Mouse (Mus musculus) A20 (cell line): ENCODE data around the gene Padi1.

ENCODE experiments used
- DNase-seq: peaks from one replicate; pipeline ENCODE4 v3.0.0-alpha.2; 2011; ENCODE audit warnings: low read depth, low spot score

Padi1 gene

DNA sequence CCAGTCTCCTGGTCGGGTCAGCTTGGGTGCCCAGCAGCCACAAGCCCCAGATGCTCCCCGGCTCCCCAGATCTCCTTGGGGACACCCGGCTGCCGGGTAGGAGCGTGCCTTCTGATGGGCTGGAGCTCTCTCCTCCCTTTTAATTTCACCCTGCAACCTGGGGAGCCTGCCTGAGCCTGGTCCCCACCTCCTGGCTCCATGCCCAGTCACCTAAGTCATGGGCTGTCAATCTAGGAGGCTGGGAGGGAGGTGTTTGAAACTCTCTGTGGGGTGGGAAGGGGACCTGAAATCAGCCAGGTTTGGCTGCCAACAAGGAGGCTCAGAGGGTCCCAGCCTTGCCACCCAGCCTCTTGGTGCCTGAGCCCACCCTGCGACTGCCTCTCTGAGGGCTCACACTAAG lies at the start of gene Padi1:
Gene Padi1, minus strand, starts transcription at position 113 of the 400 bp plus-strand sequence.
- no peak for DNase-seq

DNA sequence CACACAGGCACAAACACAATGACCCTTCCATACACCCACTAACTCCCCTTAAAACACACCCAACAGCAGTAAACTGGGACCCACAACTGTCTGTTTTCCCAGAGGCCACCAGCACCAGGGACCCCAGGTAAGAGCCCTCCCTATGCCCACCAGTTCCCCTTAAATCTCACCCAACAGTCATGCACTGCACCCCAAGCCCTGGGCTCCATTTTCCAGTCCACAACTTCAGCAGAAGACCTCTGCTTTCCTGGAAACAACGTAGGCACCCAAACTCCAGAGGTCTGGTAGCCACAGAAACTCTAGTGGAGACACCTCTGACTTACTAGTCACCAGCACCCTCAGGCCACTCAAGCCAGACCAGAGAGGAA lies 46.6 kb upstream of the Padi1 start:
- DNase-seq: no peak

DNA sequence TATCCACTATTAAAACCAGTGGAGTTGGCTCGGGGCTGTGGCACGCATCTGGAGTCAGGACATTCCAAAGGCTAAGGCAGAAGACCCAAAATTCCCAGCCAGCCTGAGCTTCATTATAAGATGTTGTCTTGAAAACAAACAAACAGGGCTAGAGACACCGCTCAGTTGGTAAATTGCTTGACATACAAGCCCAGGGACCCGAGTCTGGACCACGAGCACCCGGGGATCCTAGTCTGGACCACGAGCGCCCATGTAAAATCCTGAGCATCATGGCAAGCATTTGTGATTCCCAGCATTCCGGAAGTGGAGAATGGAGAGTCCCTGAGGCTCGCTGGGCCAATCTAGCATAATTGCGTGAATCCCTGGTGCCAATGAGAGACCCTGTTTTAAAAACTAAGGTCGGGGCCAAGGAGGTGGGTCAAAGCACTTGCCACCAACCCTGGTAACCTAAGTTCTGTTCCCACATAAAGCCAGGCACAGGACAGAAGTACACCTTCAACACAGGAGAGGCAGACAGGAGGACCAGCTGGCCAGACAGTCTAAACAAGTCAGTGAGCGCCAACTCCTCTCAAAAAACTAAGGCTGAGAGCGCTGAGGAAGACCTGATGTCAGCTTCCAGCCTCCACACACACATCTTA lies 46.1 kb upstream of the Padi1 start:
- no peak for DNase-seq

DNA sequence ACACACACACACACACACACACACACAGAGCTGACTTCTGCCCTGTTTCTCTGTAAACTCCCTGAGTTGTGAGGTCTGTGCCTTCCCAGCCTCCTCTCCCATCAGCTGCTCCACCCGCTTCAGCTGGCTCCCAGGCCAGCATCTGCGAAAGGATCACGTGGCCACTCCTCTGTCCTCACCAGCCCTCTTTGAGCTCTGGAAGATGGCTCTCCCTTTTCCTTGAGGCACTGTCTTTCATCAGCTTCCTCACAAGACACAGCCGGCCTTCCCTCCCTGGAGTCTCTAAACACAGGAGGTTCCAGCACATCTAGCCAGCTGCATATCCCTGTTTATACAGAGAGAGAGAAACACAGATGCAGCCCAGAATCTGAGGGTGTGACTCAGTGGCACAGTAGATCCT lies 38.3 kb upstream of the Padi1 start:
- no peak for DNase-seq

DNA sequence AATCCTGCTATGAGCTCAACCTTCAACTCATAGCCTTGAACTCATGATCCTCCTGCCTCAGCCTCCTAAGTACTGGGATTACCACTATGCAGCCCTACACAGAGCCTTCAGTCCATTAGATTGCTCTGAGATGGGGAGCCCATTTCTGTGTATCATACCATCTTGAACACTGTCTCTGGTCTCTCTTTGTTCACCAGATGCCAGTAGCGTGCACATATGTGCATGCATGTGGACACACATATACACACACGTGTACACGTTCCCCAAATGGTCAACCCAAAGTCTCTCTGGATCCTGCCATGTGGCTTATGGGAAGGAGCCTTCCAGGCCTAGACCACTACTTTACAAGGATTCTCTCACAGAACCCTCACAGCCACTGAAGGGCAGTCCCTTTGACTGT lies 37.4 kb upstream of the Padi1 start:
- DNase-seq: no peak

DNA sequence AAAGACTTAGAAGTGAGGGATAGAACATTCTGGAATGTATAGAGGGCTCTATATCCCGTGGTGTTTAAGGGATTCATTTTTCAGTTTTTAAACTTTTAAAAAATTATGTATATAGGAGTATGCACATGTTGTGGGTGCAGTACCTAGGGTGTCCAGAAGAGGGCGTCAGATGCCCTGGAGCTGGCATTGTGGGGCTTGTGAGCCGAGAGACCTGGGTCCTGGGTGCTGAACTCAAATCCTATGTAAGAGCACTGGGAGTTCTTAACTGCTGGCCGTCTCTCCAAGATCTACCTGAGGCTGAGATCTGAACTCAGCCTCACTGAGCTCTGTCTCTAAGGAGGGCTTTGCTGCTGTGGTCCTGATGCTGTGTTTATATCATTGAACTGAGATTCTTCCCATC lies 36.8 kb upstream of the Padi1 start:
- no peak for DNase-seq

DNA sequence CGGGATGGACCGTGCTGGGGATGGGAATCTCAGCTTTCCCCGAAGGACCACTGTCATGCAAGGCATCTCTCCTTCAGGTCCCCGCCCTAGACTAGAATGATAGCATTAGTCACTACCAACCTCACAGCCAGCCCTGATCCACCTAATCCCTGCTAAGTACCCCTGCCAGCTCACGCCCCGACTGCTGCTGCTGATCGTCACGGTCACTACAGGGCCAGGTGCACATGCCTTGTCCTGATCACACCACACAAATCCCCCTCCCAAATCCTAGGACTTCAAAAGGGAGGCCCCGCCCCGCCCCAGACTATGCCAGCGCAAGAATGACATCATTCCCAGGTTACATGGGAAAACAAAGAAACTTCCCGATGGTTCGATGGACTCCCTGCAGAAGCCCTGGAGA lies 36.2 kb upstream of the Padi1 start:
- no peak for DNase-seq

DNA sequence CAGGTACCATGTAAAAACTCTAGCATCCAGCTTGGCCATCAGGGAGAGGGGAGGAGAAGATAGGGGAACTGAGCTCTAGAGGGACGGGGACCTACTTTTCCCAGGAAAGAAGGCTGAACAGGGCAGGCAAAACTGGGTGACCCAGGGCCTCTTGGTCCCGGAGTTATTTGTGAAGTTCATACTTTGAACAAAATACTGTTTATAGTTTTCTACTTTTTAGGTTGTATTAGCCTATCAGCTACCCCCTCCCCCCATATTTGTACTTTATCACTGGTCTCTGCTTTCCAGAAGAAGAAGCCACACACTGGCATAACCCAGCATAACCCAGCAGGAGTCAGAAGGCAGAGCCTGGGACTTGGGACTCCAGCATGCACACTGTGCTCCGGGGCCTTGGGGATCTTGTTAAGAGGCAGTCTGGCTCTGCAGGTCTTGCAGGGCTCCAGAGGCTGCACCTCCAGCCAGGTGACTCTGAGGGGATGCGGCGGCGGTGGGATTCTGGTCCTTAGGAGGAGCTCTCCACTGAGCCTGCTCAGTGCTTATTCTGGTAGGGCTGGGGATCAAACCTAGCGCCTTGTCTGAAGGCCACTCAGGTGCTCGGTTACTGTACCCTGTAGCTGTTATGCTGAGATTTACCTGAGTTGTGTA lies 35.6 kb upstream of the Padi1 start:
- no peak for DNase-seq

DNA sequence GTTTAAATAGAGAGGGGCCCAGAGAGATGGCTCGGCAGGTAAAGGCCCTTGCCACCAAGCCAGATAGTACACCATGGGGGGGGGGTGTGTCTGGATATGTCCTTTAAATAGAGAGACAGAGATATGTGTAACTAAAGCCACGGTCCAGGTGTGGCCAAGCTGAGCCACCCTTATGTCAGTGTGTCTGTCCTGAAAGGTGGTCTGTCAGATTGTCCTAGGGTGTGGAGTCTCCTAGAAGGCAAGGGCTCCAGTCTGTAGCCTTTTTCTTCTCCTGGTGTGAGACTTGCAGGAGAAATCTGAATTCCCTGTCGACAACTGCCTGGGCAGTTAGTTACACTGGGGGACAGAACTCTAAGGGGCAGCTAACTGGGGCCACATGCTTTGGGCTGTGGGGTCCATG lies 34.6 kb upstream of the Padi1 start:
- DNase-seq: no peak

DNA sequence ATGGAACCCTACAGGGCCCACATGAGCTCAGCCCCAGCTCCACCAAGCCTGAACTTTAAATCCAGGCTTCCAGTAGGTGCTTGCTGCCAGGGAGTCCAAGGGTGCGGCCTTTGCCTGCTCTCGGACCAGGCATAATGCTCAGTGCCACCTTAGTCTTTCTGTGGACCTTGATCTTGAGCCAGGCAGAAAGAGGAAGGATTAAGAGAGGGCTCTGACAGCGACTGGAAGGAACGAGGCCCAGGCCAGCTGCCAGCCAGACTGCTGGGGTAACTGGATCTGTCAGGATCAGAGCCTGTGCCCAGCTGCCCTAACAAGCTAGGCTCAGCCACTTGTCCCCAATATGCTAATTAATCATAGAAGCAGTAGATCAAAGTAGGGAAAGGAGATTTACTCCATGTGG lies 34.2 kb upstream of the Padi1 start:
- DNase-seq: no peak

DNA sequence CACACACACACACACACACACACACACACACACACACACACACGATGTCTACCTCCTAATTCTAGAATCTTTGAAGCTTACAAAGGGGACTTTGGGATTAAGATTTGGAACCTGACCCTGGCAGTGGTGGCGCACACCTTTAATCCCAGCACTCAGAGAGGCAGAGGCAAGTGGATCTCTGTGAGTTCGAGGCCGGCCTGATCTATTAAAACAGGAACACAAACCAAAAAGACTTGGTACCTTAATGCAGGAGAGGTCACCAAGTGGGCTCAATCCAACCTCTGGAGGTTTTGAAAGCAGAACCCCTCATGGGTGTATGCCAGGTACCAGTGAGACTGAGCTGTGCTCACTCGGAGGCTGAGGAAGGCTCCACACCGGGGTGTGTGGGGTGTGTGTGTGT lies 33.5 kb upstream of the Padi1 start:
- no peak for DNase-seq

DNA sequence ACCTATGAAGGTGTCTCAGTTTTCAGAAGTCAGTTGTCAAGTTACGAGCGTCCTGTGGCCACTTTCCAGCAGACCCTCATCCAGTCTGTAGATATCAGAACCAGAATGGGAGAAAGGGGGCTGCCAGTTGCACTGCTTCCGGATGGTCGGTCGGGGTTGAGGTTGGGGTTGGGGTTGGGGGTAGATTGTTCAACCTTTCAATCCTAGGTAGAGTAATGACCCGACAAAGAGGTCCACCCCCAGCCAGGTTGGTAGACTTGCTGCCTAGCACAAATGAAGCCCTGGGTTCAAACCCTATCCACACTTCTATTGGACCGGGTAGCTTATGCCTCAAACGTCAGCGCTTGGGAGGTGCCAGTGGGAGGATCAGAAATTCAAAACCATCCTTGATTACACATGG lies 33.1 kb upstream of the Padi1 start:
- no peak for DNase-seq

DNA sequence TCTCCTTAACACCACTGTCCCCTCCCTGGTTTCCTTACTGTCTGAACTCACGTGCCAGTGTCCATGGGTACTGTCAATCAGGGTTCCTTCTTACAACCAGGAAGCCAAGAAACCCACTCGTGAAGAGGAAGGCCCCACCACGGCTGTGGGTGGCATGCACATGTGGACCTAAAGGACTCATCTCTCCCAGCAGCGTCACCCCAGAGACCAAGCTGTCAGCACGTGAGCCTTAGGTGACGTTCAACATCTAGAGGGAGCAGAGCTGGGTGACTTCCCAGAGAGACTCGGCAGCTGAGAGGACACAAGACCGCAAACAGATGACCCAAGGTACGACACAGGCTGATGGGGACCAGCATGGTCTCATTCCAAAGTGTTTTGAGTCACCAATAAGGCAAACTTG lies 31.9 kb upstream of the Padi1 start:
- DNase-seq: no peak

DNA sequence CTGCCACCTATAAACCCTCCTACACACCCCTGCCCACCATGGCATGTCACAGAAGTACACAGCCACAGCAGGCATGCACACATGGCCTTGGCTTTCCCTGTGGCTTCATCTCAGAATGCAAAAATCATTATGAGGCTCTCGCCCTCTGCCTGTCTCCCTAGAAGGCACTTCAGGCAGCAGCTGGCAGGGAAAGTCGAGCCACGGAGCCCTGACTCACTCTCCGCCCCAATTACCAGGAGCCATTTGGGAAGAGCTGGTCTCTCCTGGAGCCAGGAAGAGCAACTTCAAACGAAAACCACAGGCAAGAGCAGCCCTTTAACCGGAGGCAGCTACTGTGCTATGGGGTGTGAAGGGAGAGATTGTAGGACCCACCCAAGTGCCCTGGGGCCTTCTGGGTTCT lies 31.1 kb upstream of the Padi1 start:
- DNase-seq: no peak

DNA sequence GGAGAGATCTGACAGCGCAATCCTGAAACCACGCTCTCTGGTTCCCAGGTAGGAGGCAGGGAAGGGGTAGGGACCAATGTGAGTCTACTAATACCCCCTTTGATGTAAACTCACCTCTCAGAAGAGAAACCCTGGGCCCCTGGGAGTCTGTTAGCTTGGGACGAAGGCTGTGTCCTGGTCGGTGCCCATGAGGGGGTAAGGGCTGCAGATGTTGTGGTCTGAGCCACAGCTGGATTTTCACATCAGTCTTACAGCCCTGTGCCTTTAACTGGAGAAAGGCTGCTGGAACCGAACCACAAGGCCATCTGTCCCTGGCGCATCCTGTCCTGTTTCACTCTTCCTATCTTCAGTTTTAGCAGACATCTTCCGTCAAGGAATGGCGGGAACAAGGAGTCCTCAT lies 30.6 kb upstream of the Padi1 start:
- no peak for DNase-seq

DNA sequence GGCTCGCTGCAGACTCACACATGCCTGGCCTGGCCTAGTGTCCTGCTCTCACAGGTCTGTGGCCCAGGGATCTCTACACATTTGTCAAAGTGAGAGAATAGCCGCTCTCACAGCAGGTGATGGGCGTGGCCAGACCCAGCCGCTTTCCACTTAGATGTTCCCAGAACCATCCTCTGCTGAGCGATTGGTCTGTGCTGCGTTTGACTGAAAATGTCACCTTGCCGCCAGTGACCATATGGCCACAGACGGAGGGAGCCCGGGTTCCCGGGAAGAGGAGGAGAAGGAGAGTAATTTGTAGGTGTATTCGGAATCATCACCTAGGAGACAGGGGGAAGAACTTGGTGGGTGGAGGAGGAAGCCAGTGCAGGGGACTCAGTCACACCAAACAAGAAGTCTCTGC lies 27.4 kb upstream of the Padi1 start:
- no peak for DNase-seq

DNA sequence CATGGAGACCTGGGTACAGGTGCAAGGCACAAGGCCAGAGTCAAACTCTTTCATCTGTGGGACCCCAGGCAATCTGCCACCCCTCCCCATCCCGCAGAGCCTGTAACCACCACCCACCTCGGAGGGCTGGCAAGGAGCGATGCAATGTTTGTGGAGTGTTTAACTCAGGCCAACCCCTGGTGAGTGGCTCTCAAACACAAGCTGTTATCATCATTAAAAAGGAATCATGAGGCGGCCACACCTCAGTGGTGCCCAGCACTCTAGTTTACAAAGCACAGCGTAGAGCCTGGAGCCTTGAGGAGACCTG lies 27.1 kb upstream of the Padi1 start:
- DNase-seq: no peak

DNA sequence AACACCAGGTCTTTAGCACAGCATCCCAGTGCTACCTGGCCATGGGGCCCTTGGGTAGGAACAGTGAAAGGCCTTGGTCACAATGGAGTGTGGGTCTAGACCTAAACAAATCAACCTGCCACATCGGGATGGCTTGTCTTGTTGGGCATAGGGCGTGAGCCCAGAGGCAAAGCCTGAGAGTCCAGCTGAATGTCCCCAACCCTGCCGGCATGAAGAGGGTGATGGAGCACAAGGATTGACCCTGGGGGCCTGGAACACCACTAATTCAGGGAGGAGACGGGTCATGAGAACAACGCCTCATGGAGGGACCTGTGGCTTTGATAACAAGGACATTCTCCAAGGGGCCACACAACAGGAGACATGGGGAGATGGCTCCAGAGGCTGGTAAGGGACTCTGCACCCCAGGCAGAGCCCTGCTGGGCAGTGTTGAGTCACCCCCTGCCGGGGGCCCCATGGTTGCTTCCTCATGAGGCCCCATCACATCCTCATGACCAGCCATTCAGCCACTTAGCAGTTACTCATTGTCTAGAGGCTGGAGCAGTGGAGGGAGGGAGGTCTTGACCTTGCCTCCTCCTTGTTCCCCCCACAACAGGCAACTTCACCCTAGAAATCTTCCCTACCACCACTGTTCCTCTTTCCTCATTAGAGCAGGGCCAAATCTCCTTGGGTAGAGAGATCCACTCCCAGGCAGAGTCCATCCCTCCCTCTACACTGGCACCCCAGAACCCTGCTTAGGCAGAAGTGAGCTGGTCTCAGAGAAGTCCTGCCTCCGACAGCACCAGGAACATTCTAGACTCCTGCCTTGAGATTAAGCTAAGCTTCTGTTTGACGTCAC lies 26.5 kb upstream of the Padi1 start:
- DNase-seq: no peak

DNA sequence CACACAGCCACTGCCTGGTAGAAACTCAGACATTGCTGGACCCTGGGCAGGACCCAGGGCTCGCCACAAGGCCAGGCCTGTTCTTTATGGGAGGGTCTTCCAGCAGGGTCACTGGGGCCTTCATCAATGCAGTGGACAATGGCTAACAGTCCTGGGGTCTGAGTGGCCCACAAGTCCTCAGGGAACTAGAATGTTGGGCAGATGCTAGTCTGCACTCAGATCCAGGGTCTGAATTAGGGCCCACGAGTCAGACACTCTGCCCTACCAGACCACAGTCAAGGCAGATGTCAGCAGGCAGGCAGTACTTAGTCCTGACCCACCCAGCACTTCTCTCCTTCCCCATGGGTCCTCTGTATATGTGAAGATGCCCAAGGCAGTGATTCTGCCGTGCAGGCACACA lies 25.8 kb upstream of the Padi1 start:
- DNase-seq: no peak

DNA sequence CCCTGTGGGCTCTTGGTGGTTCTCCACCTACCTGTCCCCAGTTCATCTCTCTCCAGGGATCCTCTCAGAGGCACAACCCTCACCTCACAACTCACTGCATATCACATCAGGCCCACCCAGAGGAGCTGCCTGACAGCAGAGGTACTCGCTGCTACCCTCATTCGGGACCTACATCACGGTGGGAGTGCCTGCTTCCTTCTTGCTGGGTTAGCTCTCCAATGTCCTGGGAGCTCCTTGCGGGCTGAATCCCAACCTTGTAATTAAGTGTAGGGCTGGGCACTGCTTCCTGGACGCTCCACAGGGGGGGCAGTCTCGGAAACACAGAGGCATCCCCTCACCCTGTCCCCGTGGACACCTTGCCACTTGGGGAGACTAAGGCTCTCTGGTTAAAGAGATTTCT lies 25.3 kb upstream of the Padi1 start:
- no peak for DNase-seq

DNA sequence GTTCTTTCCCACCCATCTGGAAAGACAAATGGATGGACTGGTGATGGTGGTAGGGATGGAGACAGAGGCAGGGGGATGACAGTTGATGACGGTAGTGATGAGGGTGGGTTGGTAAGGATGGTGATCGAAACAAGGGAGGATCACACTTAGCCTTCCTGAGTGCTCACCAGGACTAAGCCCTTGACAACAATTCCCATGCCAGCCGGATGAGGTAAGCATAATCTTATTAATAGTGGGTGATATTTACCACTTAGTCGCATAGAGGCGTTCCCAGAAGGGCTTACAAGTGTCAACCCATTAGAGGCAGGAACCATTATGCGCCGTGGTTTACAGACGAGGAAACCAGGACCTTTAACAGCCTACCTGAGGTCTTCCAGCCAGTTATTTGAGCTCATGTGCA lies 24.4 kb upstream of the Padi1 start:
- DNase-seq: no peak

DNA sequence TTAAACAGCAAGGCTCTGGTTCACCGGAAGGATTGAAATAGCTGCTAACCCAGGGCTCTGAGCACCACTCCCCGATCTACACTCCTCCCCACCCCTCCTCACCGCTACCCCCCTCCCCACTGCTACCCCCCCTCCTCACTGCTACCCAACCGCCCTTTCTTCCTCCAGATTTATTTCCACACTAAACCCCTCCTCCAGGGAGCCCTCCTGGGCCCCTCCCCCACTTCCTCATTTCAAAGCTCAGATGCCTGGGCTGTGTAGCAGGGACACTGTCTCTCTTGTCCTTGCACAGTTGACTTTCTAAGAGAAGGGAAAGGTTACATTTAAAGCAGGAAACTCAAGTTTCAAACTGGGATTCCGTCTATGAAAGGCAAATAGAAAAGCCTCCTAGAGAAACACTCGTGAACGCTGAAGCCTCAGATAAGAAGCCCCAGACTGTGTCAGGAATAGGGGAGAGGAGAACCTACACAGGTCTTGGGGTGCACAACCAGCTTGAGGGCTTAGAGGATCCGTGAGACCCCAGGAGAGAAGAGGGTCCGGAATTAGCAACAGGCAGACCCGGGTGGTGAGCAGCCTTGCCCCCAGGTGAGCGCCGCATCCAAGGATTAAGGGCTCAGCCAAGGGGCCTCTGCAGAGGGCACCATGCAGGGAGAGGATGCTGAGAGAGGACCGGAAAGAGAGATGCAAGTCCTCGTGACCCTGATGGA lies 23.1 kb upstream of the Padi1 start:
- DNase-seq: no peak
